Comparison of ENCODE assay signal across 13 mouse cellular contexts in the genomic region with DNA sequence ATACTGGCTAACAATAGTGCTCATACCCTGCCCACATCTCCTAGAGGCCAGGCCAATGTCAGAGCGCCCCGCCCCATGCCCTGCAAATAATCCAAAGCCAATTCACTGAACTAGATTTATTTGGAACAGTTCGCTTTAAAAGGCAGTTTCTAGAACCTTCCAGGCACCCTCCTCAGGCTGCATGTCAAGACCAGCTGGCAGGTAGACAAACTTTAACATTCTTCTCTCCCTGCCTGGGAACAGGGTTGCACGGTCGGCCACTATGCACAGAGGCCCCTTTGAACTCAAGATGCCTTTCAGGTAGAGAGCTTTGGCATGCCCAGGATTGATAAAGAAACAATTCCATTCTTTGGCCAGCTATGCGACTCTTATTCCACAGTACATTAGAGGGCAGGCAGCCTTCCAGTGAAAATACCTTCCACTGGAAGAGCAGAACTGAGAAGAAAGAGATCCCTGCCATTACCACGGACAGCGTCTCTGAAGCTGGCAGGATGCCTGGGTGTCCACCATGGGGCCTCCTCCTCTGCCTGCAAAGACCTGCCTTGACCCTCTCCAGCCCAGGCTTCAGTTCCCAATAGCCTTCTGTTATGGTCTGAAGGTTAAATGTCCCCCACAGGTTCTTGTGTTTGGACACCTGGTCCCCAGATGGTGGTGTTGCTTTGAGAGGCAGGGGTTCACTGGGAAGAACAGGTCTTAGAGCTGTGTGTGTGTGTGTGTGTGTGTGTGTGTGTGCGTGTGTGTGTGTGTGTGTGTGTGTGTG.
DNase-seq lines count a peak whose midpoint lies in the region; ATAC-seq and TF ChIP-seq lines count a peak whose summit lies in the region.
"Had no signal": no experiment of that assay in that cellular context is flagged by ENCODE, and none has a peak within 500 bp of the region (broad histone marks: within the 10 kb centered on the region; RNA-seq: fewer than 3 reads in every experiment).

No protein-coding gene starts in this region.

- H3K36me3 ChIP-seq in forebrain, postnatal 0 days (ENCODE audit: insufficient read depth) = 0 out of 2 replicates have a peak, but pooled peaks cover 1% of the 10 kb centered on the region
- no peaks in the 10 kb centered on the region for H3K36me3 ChIP-seq in forebrain, embryonic 12.5 days (replicated peaks)
- H3K36me3 ChIP-seq: limb, embryonic 15.5 days; midbrain, embryonic 12.5 days had no signal

- WGBS in forebrain, postnatal 0 days = 72% methylated on average over 9 of the region's 9 CpGs
- 81% methylated on average over 9 of the region's 9 CpGs for WGBS in forebrain, embryonic 12.5 days

- no peak overlapping the region for H3K4me3 ChIP-seq in forebrain, postnatal 0 days (ENCODE audit: low read depth, low read length)
- no peak overlapping the region for H3K4me3 ChIP-seq in forebrain, embryonic 12.5 days (replicated peaks)
- H3K4me3 ChIP-seq: limb, embryonic 15.5 days; midbrain, embryonic 12.5 days had no signal

- no peaks in the 10 kb centered on the region for H3K4me1 ChIP-seq in forebrain, postnatal 0 days (ENCODE audit: insufficient read depth)
- H3K4me1 ChIP-seq in forebrain, embryonic 12.5 days = no peaks in the 10 kb centered on the region
- H3K4me1 ChIP-seq: limb, embryonic 15.5 days; midbrain, embryonic 12.5 days had no signal

- H3K9ac ChIP-seq in forebrain, postnatal 0 days = no peak overlapping the region
- no peak overlapping the region for H3K9ac ChIP-seq in forebrain, embryonic 12.5 days
- H3K9ac ChIP-seq: limb, embryonic 15.5 days; midbrain, embryonic 12.5 days had no signal

- no peaks in the 10 kb centered on the region for H3K27me3 ChIP-seq in forebrain, postnatal 0 days (ENCODE audit: insufficient read depth, low read length)
- H3K27me3 ChIP-seq in forebrain, embryonic 12.5 days = no peaks in the 10 kb centered on the region
- H3K27me3 ChIP-seq: limb, embryonic 15.5 days; midbrain, embryonic 12.5 days had no signal

- H3K4me2 ChIP-seq in forebrain, postnatal 0 days (ENCODE audit: low read depth) = no peak overlapping the region
- H3K4me2 ChIP-seq in forebrain, embryonic 12.5 days = no peak overlapping the region
- H3K4me2 ChIP-seq: limb, embryonic 15.5 days; midbrain, embryonic 12.5 days had no signal

- no peaks in the 10 kb centered on the region for H3K9me3 ChIP-seq in forebrain, postnatal 0 days (ENCODE audit: low read length)
- H3K9me3 ChIP-seq in forebrain, embryonic 12.5 days = no peaks in the 10 kb centered on the region
- H3K9me3 ChIP-seq: limb, embryonic 15.5 days; midbrain, embryonic 12.5 days had no signal

- no peak overlapping the region for H3K27ac ChIP-seq in forebrain, postnatal 0 days (ENCODE audit: low read depth, low read length)
- H3K27ac ChIP-seq in forebrain, embryonic 12.5 days = no peak overlapping the region
- H3K27ac ChIP-seq: limb, embryonic 15.5 days; midbrain, embryonic 12.5 days had no signal

- 0 out of 2 replicates have a peak, but pooled peaks have one; percentile 14 for ATAC-seq in forebrain, postnatal 0 days
- no peak for ATAC-seq in forebrain, embryonic 12.5 days (ENCODE audit: low FRiP score)

- TF ChIP-seq CTCF in forebrain, postnatal 0 days (IDR thresholded peaks at IDR 0.05; ENCODE audit: low read depth) = no peak

- DNase-seq in forebrain, postnatal 0 days = no peak
- DNase-seq in ovary, adult 18-20 months (ENCODE audit: low spot score) = peak; percentile 15
- DNase-seq in ovary, postnatal 10 days (ENCODE audit: low spot score) = no peak
- peak; percentile 64 for DNase-seq in fat pad, adult 2 months (ENCODE audit: extremely low read depth, low read depth, low spot score)
- DNase-seq in ovary, postnatal 36 days (ENCODE audit: low spot score) = peak; percentile 21
- no peak for DNase-seq in adrenal gland, adult 18-20 months (ENCODE audit: low spot score in 2 of 2)
- DNase-seq in kidney, postnatal 25 days = no peak
- DNase-seq: gastrocnemius, postnatal 10 days; kidney, adult 8-10 months; thymus, postnatal 4 days had no signal

Comparison
In these comparisons a context has a peak if more than half of its experiments do, and no peak if none do; other contexts are left out.
1. DNase-seq: peak in ovary, adult 18-20 months (single experiment), fat pad, adult 2 months (single experiment) and ovary, postnatal 36 days (single experiment); none in forebrain, postnatal 0 days (single experiment), ovary, postnatal 10 days (single experiment), adrenal gland, adult 18-20 months (0 of 2) and kidney, postnatal 25 days (0 of 2).